In genomic region chr4:115062875-115063517, GRCm38 (mm10) we compare ENCODE assay signal across 8 mouse cellular contexts. TPM values are rescaled to one million over a fixed set of nuclear protein-coding genes. Genes with fewer than 3 reads are reported as not detected.
A peak's percentile ranks its signal among the peaks of the same experiment; 100 is the strongest.
DNase-seq lines count a peak whose midpoint lies in the region; ATAC-seq and TF ChIP-seq lines count a peak whose summit lies in the region.

No protein-coding gene starts in this region.

- no peak for TF ChIP-seq RAD21 in MEL (IDR thresholded peaks at IDR 0.05; ENCODE audit: low read depth, low read length)

- H3K27me3 ChIP-seq in kidney, embryonic 15.5 days = peaks cover 94% of the 10 kb centered on the region
- no peaks in the 10 kb centered on the region for H3K27me3 ChIP-seq in MEL (ENCODE audit: control insufficient read depth in 1 of 2, insufficient read depth in 2 of 2, low read length in 2 of 2)
- peaks cover 91% of the 10 kb centered on the region for H3K27me3 ChIP-seq in embryonic facial prominence, embryonic 15.5 days
- H3K27me3 ChIP-seq in hindbrain, embryonic 15.5 days = peaks cover 74% of the 10 kb centered on the region
- peaks cover 90% of the 10 kb centered on the region for H3K27me3 ChIP-seq in lung, embryonic 15.5 days

- no peak overlapping the region for H3K27ac ChIP-seq in kidney, embryonic 15.5 days
- H3K27ac ChIP-seq in MEL (ENCODE audit: control insufficient read depth, low read depth, low read length) = peak overlapping the region; percentile 67
- no peak overlapping the region for H3K27ac ChIP-seq in embryonic facial prominence, embryonic 15.5 days (replicated peaks)
- H3K27ac ChIP-seq in hindbrain, embryonic 15.5 days (replicated peaks) = no peak overlapping the region
- H3K27ac ChIP-seq in lung, embryonic 15.5 days = no peak overlapping the region
- H3K27ac ChIP-seq in olfactory bulb, adult 2 months (ENCODE audit: insufficient read depth, low read depth, low read length) = no peak overlapping the region

- H3K4me2 ChIP-seq in kidney, embryonic 15.5 days = peak overlapping the region; percentile 100
- H3K4me2 ChIP-seq in embryonic facial prominence, embryonic 15.5 days (replicated peaks) = peak overlapping the region; percentile 96
- peak overlapping the region; percentile 96 for H3K4me2 ChIP-seq in hindbrain, embryonic 15.5 days
- H3K4me2 ChIP-seq in lung, embryonic 15.5 days = peak overlapping the region; percentile 97

- H3K4me3 ChIP-seq in kidney, embryonic 15.5 days (replicated peaks) = peak overlapping the region; percentile 58
- H3K4me3 ChIP-seq in MEL (ENCODE audit: control insufficient read depth in 1 of 2, insufficient read depth in 1 of 2, low read depth in 2 of 2, low read length in 2 of 2) = peak overlapping the region; percentile 59 to 60
- H3K4me3 ChIP-seq in embryonic facial prominence, embryonic 15.5 days (replicated peaks) = peak overlapping the region; percentile 49
- H3K4me3 ChIP-seq in hindbrain, embryonic 15.5 days = peak overlapping the region; percentile 46
- peak overlapping the region; percentile 52 for H3K4me3 ChIP-seq in lung, embryonic 15.5 days
- peak overlapping the region; percentile 40 for H3K4me3 ChIP-seq in olfactory bulb, adult 2 months (ENCODE audit: insufficient read depth, low read depth, low read length)

- peak; percentile 88 for ATAC-seq in kidney, embryonic 15.5 days (replicated peaks; ENCODE audit: low FRiP score)
- ATAC-seq in embryonic facial prominence, embryonic 15.5 days (ENCODE audit: insufficient number of reproducible peaks, low FRiP score, low TSS enrichment, low read depth) = peak; percentile 78
- ATAC-seq in hindbrain, embryonic 15.5 days (ENCODE audit: low FRiP score, low read depth) = peak; percentile 80
- peak; percentile 74; the same call in 1 of the 2 replicates for ATAC-seq in lung, embryonic 15.5 days (ENCODE audit: borderline replicate concordance, extremely low read depth, low FRiP score, low TSS enrichment)

- peak overlapping the region; percentile 55 for H3K9ac ChIP-seq in kidney, embryonic 15.5 days
- H3K9ac ChIP-seq in MEL (ENCODE audit: control insufficient read depth, low read depth, low read length, poor library complexity, severe bottlenecking) = peak overlapping the region; percentile 84
- no peak overlapping the region for H3K9ac ChIP-seq in embryonic facial prominence, embryonic 15.5 days
- H3K9ac ChIP-seq in hindbrain, embryonic 15.5 days = peak overlapping the region; percentile 49
- H3K9ac ChIP-seq in lung, embryonic 15.5 days = peak overlapping the region; percentile 46

- H3K9me3 ChIP-seq in kidney, embryonic 15.5 days (replicated peaks) = no peaks in the 10 kb centered on the region
- no peaks in the 10 kb centered on the region for H3K9me3 ChIP-seq in MEL (replicated peaks; ENCODE audit: insufficient read depth, low read length)
- H3K9me3 ChIP-seq in embryonic facial prominence, embryonic 15.5 days (replicated peaks) = no peaks in the 10 kb centered on the region
- H3K9me3 ChIP-seq in hindbrain, embryonic 15.5 days = no peaks in the 10 kb centered on the region
- H3K9me3 ChIP-seq in lung, embryonic 15.5 days = no peaks in the 10 kb centered on the region

- no peak for DNase-seq in kidney, adult 18-20 months
- DNase-seq in MEL (ENCODE audit: low read depth, low spot score) = peak; percentile 67
- no peak for DNase-seq in cerebellum, postnatal 4 days (ENCODE audit: low spot score in 2 of 2)

- no peak for TF ChIP-seq EP300 in MEL (IDR thresholded peaks at IDR 0.05; ENCODE audit: low read depth in 1 of 2, low read length in 2 of 2)

- no peaks in the 10 kb centered on the region for H3K36me3 ChIP-seq in kidney, embryonic 15.5 days
- H3K36me3 ChIP-seq in MEL (ENCODE audit: control insufficient read depth in 1 of 2, insufficient read depth in 2 of 2, low read length in 2 of 2) = peaks cover 15% of the 10 kb centered on the region in 2 experiments
- H3K36me3 ChIP-seq in embryonic facial prominence, embryonic 15.5 days = no peaks in the 10 kb centered on the region
- H3K36me3 ChIP-seq in hindbrain, embryonic 15.5 days = no peaks in the 10 kb centered on the region
- no peaks in the 10 kb centered on the region for H3K36me3 ChIP-seq in lung, embryonic 15.5 days

- WGBS in kidney, embryonic 15.5 days = under 1% methylated on average over 58 of the region's 58 CpGs
- WGBS in embryonic facial prominence, embryonic 15.5 days = under 1% methylated on average over 58 of the region's 58 CpGs
- under 1% methylated on average over 55 of the region's 58 CpGs for WGBS in hindbrain, embryonic 15.5 days
- WGBS in lung, embryonic 15.5 days = under 1% methylated on average over 37 of the region's 58 CpGs
- under 1% methylated on average over 58 of the region's 58 CpGs for WGBS in olfactory bulb, adult 2 months

- peaks cover 18% of the 10 kb centered on the region for H3K4me1 ChIP-seq in kidney, embryonic 15.5 days
- peaks cover 0 to 15% of the 10 kb centered on the region in 2 experiments; a peak in 3 of 4 replicates for H3K4me1 ChIP-seq in MEL (ENCODE audit: control insufficient read depth in 1 of 2, insufficient read depth in 2 of 2, low read length in 2 of 2)
- H3K4me1 ChIP-seq in embryonic facial prominence, embryonic 15.5 days = peaks cover 16% of the 10 kb centered on the region
- peaks cover 19% of the 10 kb centered on the region for H3K4me1 ChIP-seq in hindbrain, embryonic 15.5 days (replicated peaks)
- peaks cover 12% of the 10 kb centered on the region for H3K4me1 ChIP-seq in lung, embryonic 15.5 days
- H3K4me1 ChIP-seq in olfactory bulb, adult 2 months (ENCODE audit: control insufficient read depth, insufficient read depth, low read length) = peaks cover 9% of the 10 kb centered on the region

- H3K79me2 ChIP-seq in MEL (ENCODE audit: control insufficient read depth, insufficient read depth, low read length, poor library complexity) = peaks cover 61% of the 10 kb centered on the region

- peak; percentile 49 to 65; a peak in 1 of 4 replicates for TF ChIP-seq POLR2A in MEL (IDR thresholded peaks at IDR 0.05; ENCODE audit: control insufficient read depth in 1 of 2, insufficient read depth in 1 of 2, low read depth in 1 of 2, low read length in 2 of 2, poor library complexity in 1 of 2)
- TF ChIP-seq POLR2A in olfactory bulb, adult 2 months (IDR thresholded peaks at IDR 0.05; ENCODE audit: insufficient read depth, low read depth, low read length) = no peak

- TF ChIP-seq CTCF in MEL (IDR thresholded peaks at IDR 0.05 in 2 of 3, conservative IDR thresholded peaks at IDR 0.05 in 1 of 3; ENCODE audit: control insufficient read depth in 1 of 3, insufficient read depth in 1 of 3, low read depth in 2 of 3, low read length in 3 of 3, poor library complexity in 1 of 3, severe bottlenecking in 1 of 3) = no peak
- TF ChIP-seq CTCF in olfactory bulb, adult 2 months (IDR thresholded peaks at IDR 0.05; ENCODE audit: insufficient read depth, low read depth, low read length) = no peak

TF ChIP-seq in MEL, 35 proteins besides CTCF, POLR2A, EP300 and RAD21:
- TF ChIP-seq TBP (IDR thresholded peaks at IDR 0.05; ENCODE audit: low read depth, low read length) (no peak), MAX (IDR thresholded peaks at IDR 0.05; ENCODE audit: low read length) (peak; percentile 59), E2F4 (IDR thresholded peaks at IDR 0.05; ENCODE audit: borderline replicate concordance, low read depth, low read length) (peak; percentile 33), CHD1 (IDR thresholded peaks at IDR 0.05; ENCODE audit: low read depth, low read length) (0 out of 2 replicates have a peak, but pooled peaks have one; percentile 52), MXI1 (IDR thresholded peaks at IDR 0.05; ENCODE audit: low read depth, low read length) (peak; percentile 82), MYC (IDR thresholded peaks at IDR 0.05; ENCODE audit: low read depth, low read length) (peak; percentile 71; the same call in 1 of the 2 replicates), NRF1 (IDR thresholded peaks at IDR 0.05; ENCODE audit: insufficient read depth, low read depth, low read length, poor library complexity, severe bottlenecking) (0 out of 2 replicates have a peak, but pooled peaks have one; percentile 12), ETS1 (IDR thresholded peaks at IDR 0.05; ENCODE audit: low read depth, low read length) (no peak), CHD2 (IDR thresholded peaks at IDR 0.05; ENCODE audit: low read length) (no peak), USF1 (IDR thresholded peaks at IDR 0.05; ENCODE audit: low read depth, low read length) (0 out of 2 replicates have a peak, but pooled peaks have one; percentile 35)

RNA-seq across cellular contexts. Expression of gene Tal1, which starts 6.8 kb away (rescaled TPM):
- polyA plus RNA-seq in kidney, embryonic 15.5 days (2015; fragmentation: Nextera tagmentation; extraction: Ambion mirVana) = 1.1 and 1.4 TPM in 2 replicates
- 21.2 and 34.9 TPM in 2 replicates for total RNA-seq in MEL (2012; rRNA removed)
- 10 to 100 TPM in 1 of 2 experiments, not detected in 1; 48.9 TPM for polyA plus RNA-seq in MEL (2012; ENCODE audit: insufficient read depth in 1 of 2, insufficient read length in 2 of 2, low read depth in 1 of 2, low replicate concordance in 2 of 2, missing spikeins in 1 of 2)
- polyA plus RNA-seq in embryonic facial prominence, embryonic 15.5 days (2015; fragmentation: Nextera tagmentation; extraction: Ambion mirVana) = 0.71 and 1.00 TPM in 2 replicates
- polyA plus RNA-seq in hindbrain, embryonic 15.5 days (2015; fragmentation: Nextera tagmentation; extraction: Ambion mirVana) = 2.6 and 3.2 TPM in 2 replicates
- 1.8 TPM in 2 replicates for polyA plus RNA-seq in lung, embryonic 15.5 days (2015; fragmentation: Nextera tagmentation; extraction: Ambion mirVana)
- polyA plus RNA-seq in olfactory bulb, adult 2 months (2012; ENCODE audit: insufficient read depth, insufficient read length, low replicate concordance, missing spikeins) = not detected in 2 replicates

RNA-seq across cellular contexts. Expression of gene Pdzk1ip1, which starts 25.5 kb away (rescaled TPM):
- polyA plus RNA-seq in kidney, embryonic 15.5 days (2015; fragmentation: Nextera tagmentation; extraction: Ambion mirVana) = 161 and 191 TPM in 2 replicates
- total RNA-seq in MEL (2012; rRNA removed) = not detected in 2 replicates
- under 1 TPM in 1 of 2 experiments, not detected in 1; 0.14 TPM for polyA plus RNA-seq in MEL (2012; ENCODE audit: insufficient read depth in 1 of 2, insufficient read length in 2 of 2, low read depth in 1 of 2, low replicate concordance in 2 of 2, missing spikeins in 1 of 2)
- 59.3 and 69.2 TPM in 2 replicates for polyA plus RNA-seq in embryonic facial prominence, embryonic 15.5 days (2015; fragmentation: Nextera tagmentation; extraction: Ambion mirVana)
- 2.7 and 3.7 TPM in 2 replicates for polyA plus RNA-seq in hindbrain, embryonic 15.5 days (2015; fragmentation: Nextera tagmentation; extraction: Ambion mirVana)
- polyA plus RNA-seq in lung, embryonic 15.5 days (2015; fragmentation: Nextera tagmentation; extraction: Ambion mirVana) = 21.6 and 22.9 TPM in 2 replicates
- polyA plus RNA-seq in olfactory bulb, adult 2 months (2012; ENCODE audit: insufficient read depth, insufficient read length, low replicate concordance, missing spikeins) = not detected in 2 replicates
